Mouse (Mus musculus): ENCODE measurements around the gene Tax1bp1. TPM values are rescaled to one million over a fixed set of nuclear protein-coding genes. Genes with fewer than 3 reads are reported as not detected.
A peak's percentile ranks its signal among the peaks of the same experiment; 100 is the strongest.

The Tax1bp1 gene
- total and polyA plus RNA-seq, 2 experiments = 16.2 to 121 TPM

DNA sequence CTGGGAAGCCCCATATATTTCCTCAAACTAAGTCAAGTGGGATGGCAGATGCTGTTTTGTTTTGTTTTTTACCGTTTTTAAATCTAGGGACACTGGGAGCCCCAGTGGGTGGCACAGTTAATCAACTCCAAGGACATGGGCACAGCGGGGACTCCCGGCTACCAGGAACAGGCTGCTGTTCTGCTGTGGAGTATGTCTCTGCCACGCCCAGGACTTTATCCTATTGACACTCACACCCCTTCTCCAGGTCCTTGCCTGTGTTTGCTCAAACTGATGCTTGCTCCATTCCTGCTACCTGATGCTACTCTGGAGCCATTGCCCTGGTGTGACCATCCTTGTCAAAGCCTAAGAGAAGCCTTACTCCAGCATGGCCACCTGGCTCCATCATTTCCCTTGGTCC lies 77.3 kb downstream of the Tax1bp1 start:
- no peaks in the 10 kb centered on the region for H3K4me1 ChIP-seq (ENCODE audit: control insufficient read depth, insufficient read depth, low read length)
- no peak for DNase-seq (ENCODE audit: extremely low read depth, low read depth, low spot score)
- H3K9ac ChIP-seq (ENCODE audit: low read depth, low read length) = no peak overlapping the region
- WGBS = 92% methylated on average over 4 of the region's 4 CpGs
- no peak overlapping the region for H3K27ac ChIP-seq (replicated peaks; ENCODE audit: insufficient read depth, low read depth, low read length)
- no peaks in the 10 kb centered on the region for H3K27me3 ChIP-seq (ENCODE audit: control insufficient read depth, insufficient read depth, low read length)
- no peaks in the 10 kb centered on the region for H3K79me2 ChIP-seq (ENCODE audit: control insufficient read depth, insufficient read depth, low read length)
- H3K36me3 ChIP-seq (ENCODE audit: control insufficient read depth, insufficient read depth, low read length) = no peaks in the 10 kb centered on the region
- TF ChIP-seq POLR2A (IDR thresholded peaks at IDR 0.05; ENCODE audit: extremely low read depth, insufficient read depth, low read length) (no peak), CTCF (IDR thresholded peaks at IDR 0.05; ENCODE audit: low read depth, low read length) (no peak)
- H3K4me3 ChIP-seq (ENCODE audit: insufficient read depth, low read depth, low read length) = no peak overlapping the region

DNA sequence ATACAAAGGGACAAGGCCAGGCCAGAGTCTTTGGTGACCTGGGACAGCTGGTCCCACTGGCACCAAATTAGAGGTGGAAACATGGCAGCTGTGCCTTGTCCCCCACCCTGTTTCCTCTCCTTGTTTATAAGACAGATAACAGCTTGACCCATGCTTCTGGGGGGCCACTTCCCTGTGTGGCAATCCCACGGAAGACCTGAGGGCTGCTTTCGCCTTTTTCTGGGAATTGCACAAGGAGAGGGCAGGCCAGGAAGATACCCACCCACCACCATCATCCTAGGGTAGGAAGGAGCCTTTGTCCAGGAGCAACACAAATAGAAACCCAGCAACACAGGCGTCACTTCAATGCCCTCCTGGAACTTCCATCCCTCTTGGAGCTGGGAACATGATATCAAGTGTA lies 78.9 kb downstream of the Tax1bp1 start:
- no peaks in the 10 kb centered on the region for H3K4me1 ChIP-seq (ENCODE audit: control insufficient read depth, insufficient read depth, low read length)
- H3K79me2 ChIP-seq (ENCODE audit: control insufficient read depth, insufficient read depth, low read length) = no peaks in the 10 kb centered on the region
- no peak for DNase-seq (ENCODE audit: extremely low read depth, low read depth, low spot score)

DNA sequence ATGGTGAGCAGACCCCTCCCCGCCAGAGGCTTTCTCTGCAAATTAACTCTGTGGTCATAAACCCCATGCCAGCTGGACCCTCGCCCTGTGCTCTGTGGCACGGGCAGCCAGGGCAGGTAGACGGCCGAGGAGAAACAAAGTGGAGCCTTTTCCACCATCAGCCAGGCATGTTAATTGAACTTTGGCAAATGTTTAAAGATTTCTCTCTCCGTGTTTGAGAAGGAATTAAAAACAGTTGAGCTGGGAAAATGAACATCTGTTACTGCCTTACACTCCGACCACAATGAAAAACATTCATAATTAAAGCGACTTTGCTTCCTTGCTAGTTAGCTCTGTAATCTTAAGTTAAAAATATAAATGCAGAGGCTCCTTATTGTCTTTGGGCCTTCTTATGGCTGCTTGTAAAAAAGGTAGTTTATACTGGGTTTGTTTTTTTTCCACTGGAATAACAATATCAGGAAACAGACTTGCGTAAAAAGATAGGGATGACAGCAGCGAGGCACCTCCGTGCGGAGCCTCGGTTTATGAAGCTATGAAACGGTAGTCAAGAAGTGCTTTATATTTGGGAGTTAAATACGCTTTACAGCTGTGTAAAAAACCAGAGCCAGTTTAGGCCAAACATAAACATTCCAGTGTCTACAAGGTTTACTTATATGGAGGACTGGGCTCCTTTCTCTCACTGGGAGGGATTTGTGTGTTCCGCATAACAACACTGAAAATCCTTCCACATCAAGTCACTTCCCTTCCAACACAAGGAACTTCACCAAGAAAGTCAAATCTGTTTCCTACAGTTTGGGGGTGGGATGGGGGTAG lies 81.7 kb downstream of the Tax1bp1 start:
- no peaks in the 10 kb centered on the region for H3K4me1 ChIP-seq (ENCODE audit: control insufficient read depth, insufficient read depth, low read length)
- H3K27ac ChIP-seq (replicated peaks; ENCODE audit: insufficient read depth, low read depth, low read length) = no peak overlapping the region
- TF ChIP-seq POLR2A (IDR thresholded peaks at IDR 0.05; ENCODE audit: extremely low read depth, insufficient read depth, low read length) (no peak), CTCF (IDR thresholded peaks at IDR 0.05; ENCODE audit: low read depth, low read length) (no peak)
- H3K79me2 ChIP-seq (ENCODE audit: control insufficient read depth, insufficient read depth, low read length) = no peaks in the 10 kb centered on the region
- 72% methylated on average over 16 of the region's 16 CpGs for WGBS
- DNase-seq (ENCODE audit: extremely low read depth, low read depth, low spot score) = no peak
- no peak overlapping the region for H3K9ac ChIP-seq (ENCODE audit: low read depth, low read length)
- H3K27me3 ChIP-seq (ENCODE audit: control insufficient read depth, insufficient read depth, low read length) = no peaks in the 10 kb centered on the region
- no peak overlapping the region for H3K4me3 ChIP-seq (ENCODE audit: insufficient read depth, low read depth, low read length)
- H3K36me3 ChIP-seq (ENCODE audit: control insufficient read depth, insufficient read depth, low read length) = no peaks in the 10 kb centered on the region

More for the DNA sequence above, 78.9 kb downstream of the Tax1bp1 start:
- Histone ChIP-seq H3K36me3 (ENCODE audit: control insufficient read depth, insufficient read depth, low read length) (no peaks in the 10 kb centered on the region), H3K27ac (replicated peaks; ENCODE audit: insufficient read depth, low read depth, low read length) (no peak overlapping the region), H3K27me3 (ENCODE audit: control insufficient read depth, insufficient read depth, low read length) (no peaks in the 10 kb centered on the region), H3K4me3 (ENCODE audit: insufficient read depth, low read depth, low read length) (no peak overlapping the region), H3K9ac (ENCODE audit: low read depth, low read length) (no peak overlapping the region)
- WGBS = 77% methylated on average over 3 of the region's 3 CpGs
- TF ChIP-seq CTCF (IDR thresholded peaks at IDR 0.05; ENCODE audit: low read depth, low read length) (no peak), POLR2A (IDR thresholded peaks at IDR 0.05; ENCODE audit: extremely low read depth, insufficient read depth, low read length) (no peak)

DNA sequence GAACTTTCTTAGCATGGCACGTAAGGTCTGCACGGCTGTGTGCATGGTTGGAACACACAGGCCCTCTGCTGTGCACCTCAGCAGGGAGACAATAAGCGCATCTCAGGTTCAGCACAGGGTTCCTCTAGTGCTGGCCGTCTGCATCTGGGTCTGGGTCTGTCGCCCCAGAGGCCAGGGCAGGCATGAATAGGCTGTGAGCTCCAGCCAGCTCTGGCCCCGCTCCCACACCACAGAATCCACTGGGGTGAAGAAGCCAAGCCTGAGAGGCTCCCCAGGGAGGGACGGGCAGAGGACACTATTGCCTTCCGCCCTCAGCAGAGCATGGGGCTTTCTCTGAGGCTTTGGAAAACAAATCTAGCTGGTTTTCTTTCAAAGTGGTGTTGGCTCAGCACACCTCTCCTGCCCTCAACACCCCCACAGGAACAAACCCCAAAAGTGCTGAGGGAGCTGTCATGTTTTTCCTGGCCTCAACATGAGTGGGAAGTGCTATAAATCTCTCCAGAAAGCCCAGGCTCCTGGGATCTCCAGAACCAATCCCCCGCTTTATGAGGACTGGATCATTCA lies 82.6 kb downstream of the Tax1bp1 start:
- DNase-seq (ENCODE audit: extremely low read depth, low read depth, low spot score) = no peak
- Histone ChIP-seq H3K4me1 (ENCODE audit: control insufficient read depth, insufficient read depth, low read length) (no peaks in the 10 kb centered on the region), H3K27ac (replicated peaks; ENCODE audit: insufficient read depth, low read depth, low read length) (no peak overlapping the region), H3K27me3 (ENCODE audit: control insufficient read depth, insufficient read depth, low read length) (no peaks in the 10 kb centered on the region), H3K4me3 (ENCODE audit: insufficient read depth, low read depth, low read length) (no peak overlapping the region), H3K9ac (ENCODE audit: low read depth, low read length) (no peak overlapping the region), H3K79me2 (ENCODE audit: control insufficient read depth, insufficient read depth, low read length) (no peaks in the 10 kb centered on the region), H3K36me3 (ENCODE audit: control insufficient read depth, insufficient read depth, low read length) (no peaks in the 10 kb centered on the region)
- WGBS = 88% methylated on average over 9 of the region's 9 CpGs
- TF ChIP-seq POLR2A (IDR thresholded peaks at IDR 0.05; ENCODE audit: extremely low read depth, insufficient read depth, low read length) (no peak), CTCF (IDR thresholded peaks at IDR 0.05; ENCODE audit: low read depth, low read length) (no peak)

DNA sequence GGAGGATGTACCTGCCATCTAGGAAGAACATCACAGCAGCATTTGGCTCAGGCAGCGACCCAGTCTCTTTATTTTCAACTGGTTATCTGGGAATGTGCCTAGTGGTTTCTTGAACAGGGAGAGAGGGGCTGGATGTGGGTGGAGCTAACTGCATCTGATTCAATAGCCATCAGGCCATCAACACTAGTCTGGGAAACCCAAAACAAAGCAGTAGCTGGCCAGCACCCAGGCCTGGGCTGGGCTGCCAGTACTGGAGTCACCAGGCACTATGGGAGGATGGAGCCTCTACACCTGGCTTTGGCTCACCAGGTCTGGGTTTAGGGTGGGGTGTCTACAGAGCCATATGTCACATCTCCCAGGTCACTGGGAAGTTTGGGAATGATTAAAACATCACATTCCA lies 83.2 kb downstream of the Tax1bp1 start:
- no peak for DNase-seq (ENCODE audit: extremely low read depth, low read depth, low spot score)
- Histone ChIP-seq H3K36me3 (ENCODE audit: control insufficient read depth, insufficient read depth, low read length) (no peaks in the 10 kb centered on the region), H3K9ac (ENCODE audit: low read depth, low read length) (no peak overlapping the region), H3K27me3 (ENCODE audit: control insufficient read depth, insufficient read depth, low read length) (no peaks in the 10 kb centered on the region), H3K27ac (replicated peaks; ENCODE audit: insufficient read depth, low read depth, low read length) (no peak overlapping the region), H3K79me2 (ENCODE audit: control insufficient read depth, insufficient read depth, low read length) (no peaks in the 10 kb centered on the region), H3K4me1 (ENCODE audit: control insufficient read depth, insufficient read depth, low read length) (no peaks in the 10 kb centered on the region), H3K4me3 (ENCODE audit: insufficient read depth, low read depth, low read length) (no peak overlapping the region)
- TF ChIP-seq POLR2A (IDR thresholded peaks at IDR 0.05; ENCODE audit: extremely low read depth, insufficient read depth, low read length) (no peak), CTCF (IDR thresholded peaks at IDR 0.05; ENCODE audit: low read depth, low read length) (no peak)
- 73% methylated on average over 1 of the region's 1 CpGs for whole genome bisulfite sequencing

DNA sequence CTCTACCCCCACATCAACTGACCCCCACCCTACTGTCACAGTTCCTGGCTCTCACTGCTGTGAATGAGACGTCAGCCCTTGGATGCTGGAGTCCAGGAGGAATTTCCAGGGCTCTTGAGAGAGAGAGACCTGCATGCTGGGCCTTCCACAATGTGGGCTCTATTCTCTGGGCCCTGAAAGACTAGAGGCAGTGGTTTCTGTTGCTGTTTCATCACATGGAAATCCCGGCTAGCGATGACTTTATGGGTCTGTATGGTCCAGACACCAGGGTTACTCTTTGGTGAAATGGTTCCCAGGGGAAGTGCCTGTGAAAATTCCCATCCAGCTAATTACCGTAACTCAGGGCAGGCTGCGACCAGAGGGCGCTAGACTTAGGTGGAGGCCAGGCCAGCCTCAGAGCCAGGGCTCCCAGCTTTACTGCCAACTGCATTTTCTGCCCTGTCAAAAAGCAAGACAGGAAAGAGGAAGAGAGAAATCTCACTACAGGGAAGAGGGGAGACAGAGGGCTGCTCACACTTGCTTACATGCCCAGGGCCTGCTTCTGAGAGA lies 83.8 kb downstream of the Tax1bp1 start:
- H3K4me1 ChIP-seq (ENCODE audit: control insufficient read depth, insufficient read depth, low read length) = no peaks in the 10 kb centered on the region
- DNase-seq (ENCODE audit: extremely low read depth, low read depth, low spot score) = no peak
- H3K27me3 ChIP-seq (ENCODE audit: control insufficient read depth, insufficient read depth, low read length) = no peaks in the 10 kb centered on the region
- H3K27ac ChIP-seq (replicated peaks; ENCODE audit: insufficient read depth, low read depth, low read length) = no peak overlapping the region
- no peaks in the 10 kb centered on the region for H3K36me3 ChIP-seq (ENCODE audit: control insufficient read depth, insufficient read depth, low read length)
- 83% methylated on average over 6 of the region's 6 CpGs for WGBS
- no peak overlapping the region for H3K4me3 ChIP-seq (ENCODE audit: insufficient read depth, low read depth, low read length)
- H3K9ac ChIP-seq (ENCODE audit: low read depth, low read length) = no peak overlapping the region
- TF ChIP-seq CTCF (IDR thresholded peaks at IDR 0.05; ENCODE audit: low read depth, low read length) (peak; percentile 25; the same call in 1 of the 2 replicates), POLR2A (IDR thresholded peaks at IDR 0.05; ENCODE audit: extremely low read depth, insufficient read depth, low read length) (no peak)
- H3K79me2 ChIP-seq (ENCODE audit: control insufficient read depth, insufficient read depth, low read length) = no peaks in the 10 kb centered on the region

All from liver, adult 2 months (tissue).